ENCODE assay signal across 13 mouse cellular contexts in the genomic region with DNA sequence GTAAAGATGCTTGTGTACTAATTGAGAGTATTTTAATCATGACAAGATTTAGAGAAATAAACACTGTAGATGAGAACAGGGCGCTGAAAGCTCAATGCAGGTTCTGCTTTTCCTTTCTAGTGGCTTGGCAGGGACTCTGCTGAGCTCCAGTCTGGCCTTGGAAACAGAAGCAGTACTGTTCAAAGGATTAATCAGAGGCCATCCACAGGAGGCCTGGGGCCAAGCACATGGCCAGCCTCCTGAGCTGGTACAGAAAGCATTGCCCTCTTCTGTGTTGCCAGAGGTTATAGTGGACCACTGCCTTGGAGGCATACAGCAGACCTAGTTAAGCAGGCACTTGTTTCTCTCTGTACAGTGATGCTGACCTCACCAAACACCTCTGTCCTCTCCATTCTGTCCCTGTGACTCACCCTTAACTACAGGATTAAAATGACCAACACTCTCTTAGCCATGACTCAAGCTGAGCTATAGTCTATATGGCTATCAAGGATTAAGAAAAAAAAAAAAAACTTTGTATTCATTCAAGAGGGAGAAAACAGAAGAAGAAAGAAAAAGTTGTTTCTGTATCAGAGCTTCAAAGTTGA.
DNase-seq lines count a peak whose midpoint lies in the region; ATAC-seq lines count a peak whose summit lies in the region.
"Had no signal": no experiment of that assay in that cellular context is flagged by ENCODE, and none has a peak within 500 bp of the region (broad histone marks: within the 10 kb centered on the region; RNA-seq: fewer than 3 reads in every experiment).

No protein-coding gene starts in this region.

- H3K4me1 ChIP-seq in limb, embryonic 11.5 days (ENCODE audit: control insufficient read depth, insufficient read depth, low read length), result no peaks in the 10 kb centered on the region
- H3K4me1 ChIP-seq: hindbrain, embryonic 15.5 days; neural tube, embryonic 13.5 days; stomach, embryonic 15.5 days had no signal

- no peak overlapping the region for H3K27ac ChIP-seq in limb, embryonic 11.5 days (replicated peaks; ENCODE audit: low read depth, low read length)
- H3K27ac ChIP-seq: hindbrain, embryonic 15.5 days; neural tube, embryonic 13.5 days; stomach, embryonic 15.5 days had no signal

- H3K4me3 ChIP-seq in limb, embryonic 11.5 days (ENCODE audit: low read depth, low read length), result no peak overlapping the region
- H3K4me3 ChIP-seq: hindbrain, embryonic 15.5 days; neural tube, embryonic 13.5 days; stomach, embryonic 15.5 days had no signal

- 27% methylated on average over 1 of the region's 1 CpGs for WGBS in limb, embryonic 11.5 days

- no peaks in the 10 kb centered on the region for H3K9me3 ChIP-seq in limb, embryonic 11.5 days (ENCODE audit: control insufficient read depth, low read length)
- H3K9me3 ChIP-seq: hindbrain, embryonic 15.5 days; neural tube, embryonic 13.5 days; stomach, embryonic 15.5 days had no signal

- H3K4me2 ChIP-seq in limb, embryonic 11.5 days (ENCODE audit: low read depth, severe bottlenecking), result no peak overlapping the region
- H3K4me2 ChIP-seq: hindbrain, embryonic 15.5 days; neural tube, embryonic 13.5 days; stomach, embryonic 15.5 days had no signal

- intact Hi-C loops in gastrocnemius, postnatal 14 days (cut with DNase I; ENCODE audit: low total_unique reads), result no loop called here

- ATAC-seq in limb, embryonic 11.5 days (ENCODE audit: insufficient number of reproducible peaks, low FRiP score, low TSS enrichment, low read depth), result peak; percentile 79; the same call in 1 of the 2 replicates
- ATAC-seq: lung, postnatal 0 days had no signal

- H3K9ac ChIP-seq in limb, embryonic 11.5 days (ENCODE audit: low read length), result no peak overlapping the region
- H3K9ac ChIP-seq: hindbrain, embryonic 15.5 days; neural tube, embryonic 13.5 days; stomach, embryonic 15.5 days had no signal

- no peaks in the 10 kb centered on the region for H3K27me3 ChIP-seq in limb, embryonic 11.5 days (ENCODE audit: control insufficient read depth, insufficient read depth, low read length)
- H3K27me3 ChIP-seq: hindbrain, embryonic 15.5 days; neural tube, embryonic 13.5 days; stomach, embryonic 15.5 days had no signal

- DNase-seq in cerebellum, postnatal 10 days, result peak; percentile 3 to 30
- no peak for DNase-seq in cerebellum, adult 11-12 months
- peak; percentile 16 for DNase-seq in embryo, embryonic 10.5 days (ENCODE audit: low spot score)
- DNase-seq in frontal cortex, postnatal 14 days (ENCODE audit: low spot score in 2 of 2), result peak; percentile 7 to 33
- peak; percentile 40 for DNase-seq in limb, embryonic 11.5 days (ENCODE audit: low spot score)
- no peak for DNase-seq in T-cell, adult 2 months (ENCODE audit: low spot score)
- no peak for DNase-seq in testis, postnatal 10 days (ENCODE audit: low spot score)
- DNase-seq in gastrocnemius, postnatal 14 days, result no peak
- DNase-seq: gastrocnemius, postnatal 36 days had no signal

- H3K36me3 ChIP-seq in limb, embryonic 11.5 days (ENCODE audit: control insufficient read depth, insufficient read depth, low read length), result no peaks in the 10 kb centered on the region
- H3K36me3 ChIP-seq: hindbrain, embryonic 15.5 days; neural tube, embryonic 13.5 days; stomach, embryonic 15.5 days had no signal

Comparison
In these comparisons a context has a peak if more than half of its experiments do, and no peak if none do; other contexts are left out.
1. DNase-seq: peak in cerebellum, postnatal 10 days (2 of 2), embryo, embryonic 10.5 days (single experiment), frontal cortex, postnatal 14 days (2 of 2) and limb, embryonic 11.5 days (single experiment); none in cerebellum, adult 11-12 months (single experiment), T-cell, adult 2 months (single experiment), testis, postnatal 10 days (single experiment) and gastrocnemius, postnatal 14 days (single experiment).